Mouse (Mus musculus): Measurements from ENCODE around the gene Nsun7.

GRCm38 (mm10) chr5:66337025-66337968 is 77.6 kb downstream of the Nsun7 start:
- TF ChIP-seq CTCF (IDR thresholded peaks at IDR 0.05; ENCODE audit: insufficient read depth, low read depth, low read length) (no peak), POLR2A (IDR thresholded peaks at IDR 0.05; ENCODE audit: insufficient read depth, low read depth, low read length) (no peak)

Data from olfactory bulb, adult 2 months (tissue).